Mouse (Mus musculus): ENCODE results near the gene Pdgfc.
"Not testable (repeated sequence)": the region's sequence is repeated elsewhere in the genome, so short reads cannot be mapped to it uniquely, and the experiment has no call there.

The Pdgfc gene

DNA sequence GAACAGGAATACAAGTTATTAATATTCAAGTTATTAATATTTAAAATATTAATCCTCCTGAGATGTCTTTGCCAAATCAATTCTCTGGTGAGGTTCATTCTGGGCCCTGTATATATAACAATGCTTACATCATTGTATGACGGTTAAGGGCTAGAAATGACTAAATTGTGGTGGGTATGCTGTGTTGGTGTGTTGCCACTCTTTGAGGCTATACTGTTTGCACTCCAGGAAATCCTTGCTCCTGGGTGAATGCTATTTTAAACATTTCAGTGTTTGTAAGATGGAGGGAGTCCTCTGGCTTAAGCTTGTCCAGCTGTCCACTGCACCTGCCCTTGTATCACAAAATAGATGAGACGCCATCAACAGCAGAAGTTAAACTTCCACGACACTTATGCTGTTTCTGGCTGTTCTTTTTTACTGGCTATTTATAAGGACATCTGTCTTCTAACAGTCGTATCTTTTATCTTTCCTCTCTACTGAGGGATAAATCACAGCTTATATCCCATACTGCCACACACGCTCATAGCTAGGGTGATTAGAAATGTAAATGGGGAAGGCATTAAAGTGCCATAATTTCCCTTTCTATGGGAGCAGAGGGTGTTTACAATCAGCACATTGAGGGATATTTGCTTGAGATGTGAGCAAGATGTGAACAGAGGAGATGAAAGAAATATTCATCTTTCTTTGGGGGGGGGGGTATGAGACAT, 9.3 kb downstream of the Pdgfc start:
- DNase-seq (ENCODE audit: low spot score in 2 of 2), result no peak

DNA sequence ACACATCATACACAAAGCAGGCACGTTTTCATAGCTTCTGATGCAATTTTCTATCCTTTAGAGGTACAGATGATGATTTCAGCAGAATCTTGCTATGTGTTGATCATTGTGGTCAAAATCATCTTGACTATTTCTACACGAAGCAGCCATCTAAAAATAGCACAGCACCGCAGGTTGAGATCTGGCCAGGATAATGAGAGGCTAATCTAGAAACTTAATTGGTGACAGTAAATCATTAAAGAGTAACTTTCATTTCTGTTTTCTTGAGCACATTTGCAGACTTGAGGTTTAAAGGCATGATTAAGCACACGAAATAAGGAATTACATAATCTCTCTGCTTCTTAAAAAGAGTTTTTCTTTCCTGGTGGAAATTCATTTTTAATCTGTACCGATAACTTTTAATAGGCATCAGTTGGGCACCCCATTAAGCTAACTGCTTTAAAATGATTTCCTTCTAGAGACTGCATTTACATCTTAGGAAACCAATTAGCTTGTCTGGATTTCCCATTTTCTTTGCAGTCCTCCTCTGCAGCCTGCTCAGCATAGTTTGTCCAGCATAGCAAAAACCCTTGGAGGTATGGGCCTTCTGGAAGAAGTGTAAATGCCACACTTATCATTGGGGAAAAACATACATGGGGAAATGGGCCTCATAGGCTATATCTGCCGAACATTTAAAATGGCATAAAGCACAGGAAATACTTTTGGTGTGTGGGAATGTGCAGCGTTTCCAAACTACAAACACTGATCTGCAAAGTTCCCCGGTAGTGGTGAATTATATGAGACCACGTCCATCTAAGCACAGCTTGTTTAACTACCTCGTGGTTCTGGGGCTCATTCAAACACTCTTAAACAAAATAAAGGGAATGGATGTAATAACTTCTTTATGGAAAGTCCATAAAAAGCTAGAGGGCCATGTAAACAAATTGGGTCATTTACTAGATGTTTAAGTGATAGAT, 10.7 kb downstream of the Pdgfc start:
- no peak for DNase-seq (ENCODE audit: low spot score in 2 of 2)

DNA sequence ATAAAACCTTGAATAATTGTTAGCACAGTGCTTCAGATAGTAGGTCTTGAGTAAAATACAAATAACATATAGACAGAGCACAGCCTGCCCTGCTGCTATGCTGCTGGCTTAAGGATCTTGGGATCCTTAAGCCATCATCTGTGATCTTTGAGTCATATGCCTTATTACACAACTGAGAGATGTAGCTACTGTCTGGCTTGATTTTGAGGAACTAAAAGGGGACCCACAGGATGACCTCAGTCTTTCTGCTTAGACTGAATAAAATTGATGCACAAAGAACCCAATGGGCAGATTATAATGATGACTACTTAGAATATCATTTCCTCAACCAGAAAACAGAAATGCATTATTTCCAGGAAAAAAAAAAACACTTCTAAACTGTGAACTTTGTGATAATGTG, 15.3 kb downstream of the Pdgfc start:
- no peak for DNase-seq (ENCODE audit: low spot score in 2 of 2)

DNA sequence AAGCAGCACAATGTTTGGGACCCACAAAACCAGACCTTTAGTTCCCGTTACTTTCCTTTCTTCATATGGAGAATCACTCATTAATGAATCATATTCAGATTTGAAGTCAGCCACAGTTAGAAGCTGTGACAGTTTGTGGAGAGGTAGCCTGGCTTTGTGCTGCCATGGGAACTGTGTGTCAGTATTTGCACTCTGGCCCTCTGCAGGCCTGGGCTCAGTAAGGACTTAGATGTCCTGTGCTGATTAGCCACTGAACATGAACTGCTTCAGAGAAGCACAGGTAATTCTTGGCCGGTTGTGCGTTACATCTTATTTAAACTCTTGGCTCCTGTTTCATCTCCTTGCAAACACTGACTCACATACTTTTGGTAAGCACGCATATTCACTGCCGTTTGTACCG, 16.2 kb downstream of the Pdgfc start:
- DNase-seq (ENCODE audit: low spot score in 2 of 2), result no peak

DNA sequence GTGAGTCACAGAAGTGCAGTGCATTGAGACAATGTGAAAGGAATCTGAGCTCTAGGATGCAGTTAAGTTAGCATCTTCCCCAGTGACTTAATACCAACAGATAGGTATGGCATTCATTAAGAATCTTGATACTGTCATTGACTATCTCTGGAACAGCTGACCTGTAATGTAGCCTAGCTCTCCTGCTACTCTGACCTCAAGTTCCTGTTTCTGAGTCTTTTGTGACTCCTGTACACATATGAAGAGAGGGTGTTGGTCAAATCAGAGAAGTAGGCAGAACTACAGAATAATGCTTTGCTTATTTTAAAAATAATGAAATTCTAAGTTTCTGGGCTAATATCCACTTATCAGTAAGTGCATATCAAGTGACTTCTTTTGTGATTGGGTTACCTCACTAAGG, 17.9 kb downstream of the Pdgfc start:
- no peak for DNase-seq (ENCODE audit: low spot score in 2 of 2)

DNA sequence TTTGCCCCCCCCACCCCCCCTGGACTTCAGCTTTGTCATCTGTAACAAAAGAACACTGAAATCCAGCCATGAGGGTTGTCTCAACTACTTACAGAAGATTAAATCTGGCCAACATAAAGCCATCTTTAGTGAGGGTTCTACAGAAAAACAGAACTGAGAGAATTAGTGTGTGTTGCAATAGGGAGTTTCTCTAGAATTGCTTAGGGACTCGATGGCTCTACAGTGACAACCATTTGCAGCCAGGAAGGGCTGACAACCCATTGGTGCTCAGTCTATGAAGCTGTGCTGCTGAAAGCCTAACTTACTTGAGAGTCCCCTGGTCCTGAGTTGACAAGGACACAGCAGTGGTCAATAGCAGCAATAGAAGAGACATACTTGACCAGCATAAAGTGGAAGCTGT, 21.5 kb downstream of the Pdgfc start:
- no peak for DNase-seq (ENCODE audit: low spot score in 2 of 2)

DNA sequence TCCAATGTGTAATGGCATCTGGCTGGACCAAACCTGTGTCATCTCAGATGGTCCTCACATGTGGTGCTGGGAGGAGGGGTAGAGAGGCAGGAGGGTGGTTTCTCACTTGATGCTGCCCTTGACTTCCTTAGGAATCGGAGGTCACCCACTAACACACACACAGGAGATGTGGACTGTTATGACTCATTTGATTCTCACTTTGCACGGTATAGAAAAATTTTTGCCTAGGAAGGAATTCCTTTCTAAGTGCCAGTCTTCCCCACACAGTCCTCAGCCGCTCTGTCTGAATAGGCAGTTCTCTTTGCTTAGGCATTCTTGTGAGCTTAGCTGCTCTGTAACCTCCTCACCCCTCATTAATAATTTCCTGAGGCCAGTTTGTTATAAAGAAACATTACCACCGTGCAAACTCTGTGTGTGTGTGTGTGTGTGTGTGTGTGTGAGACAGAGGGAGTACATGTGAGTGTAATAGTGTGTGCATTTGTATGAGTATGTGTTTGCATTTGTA, 22.4 kb downstream of the Pdgfc start:
- no peak for DNase-seq (ENCODE audit: low spot score in 2 of 2)

DNA sequence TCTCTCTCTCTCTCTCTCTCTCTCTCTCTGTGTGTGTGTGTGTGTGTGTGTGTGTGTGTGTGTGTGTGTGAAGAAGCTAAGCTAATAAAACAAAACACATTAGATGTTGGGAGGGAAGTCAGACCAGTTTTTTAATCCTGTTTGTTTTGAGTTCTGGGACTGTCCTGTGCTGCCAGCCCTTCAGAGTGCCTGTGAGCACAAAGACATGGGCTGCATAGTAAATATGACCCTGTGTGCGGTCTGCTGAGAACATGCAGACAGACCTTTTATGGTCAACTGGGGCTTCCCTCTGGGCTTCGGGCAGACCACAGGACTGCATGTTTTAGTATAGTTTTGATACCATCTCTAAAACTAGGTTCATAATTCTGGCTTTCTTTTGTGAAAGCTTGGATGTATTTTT, 32.3 kb downstream of the Pdgfc start:
- no peak for DNase-seq (ENCODE audit: low spot score in 2 of 2)

DNA sequence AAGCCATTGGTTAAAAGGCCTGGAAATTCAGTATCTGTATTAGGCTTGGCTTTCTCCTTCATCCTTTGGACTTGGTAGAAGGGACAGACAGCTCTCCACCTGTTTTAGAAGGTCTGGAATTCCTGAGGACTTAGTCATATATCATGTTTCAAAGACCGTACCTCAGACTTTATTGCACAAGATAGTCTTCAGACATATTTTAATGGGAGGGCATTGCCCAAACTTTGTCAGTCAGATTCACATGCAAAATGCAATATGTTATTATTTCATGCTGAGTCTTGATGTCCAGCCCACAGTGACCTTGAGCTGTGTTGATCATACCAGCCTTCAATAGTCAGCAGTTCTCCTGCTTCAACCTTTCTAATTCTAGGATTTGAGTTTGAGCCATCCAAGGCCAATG, 64.9 kb downstream of the Pdgfc start:
- no peak for DNase-seq (ENCODE audit: low spot score in 2 of 2)

DNA sequence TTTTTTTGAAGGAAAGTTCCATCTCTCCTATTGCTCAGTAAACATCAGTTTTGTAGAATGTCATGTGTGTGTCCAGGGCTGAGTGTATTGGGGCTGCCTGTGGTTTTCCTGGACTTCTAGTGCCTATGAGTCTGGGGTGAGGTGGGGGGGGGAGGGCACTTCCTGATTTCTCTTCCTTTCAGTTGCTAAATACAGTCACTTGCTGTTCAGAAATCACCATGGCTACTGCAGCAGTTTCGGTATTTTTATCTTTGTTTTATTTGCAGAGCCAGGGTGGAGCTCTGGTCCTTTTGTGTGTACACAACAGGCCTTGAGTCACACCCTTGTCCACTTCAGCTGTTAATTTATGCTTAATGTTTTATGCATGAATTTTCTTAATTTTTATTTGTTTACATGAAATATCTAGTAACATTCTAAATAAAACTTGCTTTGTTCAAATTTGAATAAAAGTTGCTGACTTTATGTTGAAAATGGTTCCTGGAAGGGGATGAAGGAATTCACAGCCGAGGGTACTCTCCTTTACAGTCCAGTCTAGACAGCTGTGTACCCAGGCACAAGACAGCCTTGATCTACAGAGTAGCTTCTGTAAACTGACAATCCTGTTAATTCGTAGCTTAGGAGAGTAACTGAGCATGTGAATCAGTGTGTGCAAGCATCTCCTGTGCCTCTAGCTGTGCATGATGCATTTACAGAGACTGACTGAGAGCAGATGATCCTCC, 66.1 kb downstream of the Pdgfc start:
- DNase-seq (ENCODE audit: low spot score in 2 of 2), result no peak

DNA sequence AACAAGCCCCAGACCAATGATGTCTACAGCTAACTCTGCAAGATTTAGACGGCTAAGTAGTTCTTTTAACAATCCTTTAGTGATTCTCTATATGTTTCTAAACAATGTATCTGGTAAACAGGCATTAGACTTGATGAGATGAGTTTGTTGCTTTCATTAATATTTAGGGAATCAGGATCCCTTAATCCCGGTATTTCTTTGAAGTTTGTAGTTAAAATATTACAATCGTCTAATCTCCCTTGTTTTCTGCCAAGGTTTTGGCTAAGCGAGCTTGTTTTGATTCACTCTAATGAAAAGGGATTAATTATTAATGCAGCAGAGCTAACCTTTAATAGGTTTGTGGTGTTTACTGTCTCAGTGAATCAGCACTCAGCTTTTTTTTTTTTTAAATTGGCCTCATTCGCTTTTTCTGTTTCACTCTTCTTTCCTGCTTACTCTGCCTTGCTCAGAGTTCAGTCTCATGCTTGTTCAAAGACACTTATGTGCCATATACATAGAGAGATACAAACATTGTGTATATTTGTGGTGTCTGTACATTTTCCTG, 66.7 kb downstream of the Pdgfc start:
- DNase-seq (ENCODE audit: low spot score in 2 of 2), result no peak

DNA sequence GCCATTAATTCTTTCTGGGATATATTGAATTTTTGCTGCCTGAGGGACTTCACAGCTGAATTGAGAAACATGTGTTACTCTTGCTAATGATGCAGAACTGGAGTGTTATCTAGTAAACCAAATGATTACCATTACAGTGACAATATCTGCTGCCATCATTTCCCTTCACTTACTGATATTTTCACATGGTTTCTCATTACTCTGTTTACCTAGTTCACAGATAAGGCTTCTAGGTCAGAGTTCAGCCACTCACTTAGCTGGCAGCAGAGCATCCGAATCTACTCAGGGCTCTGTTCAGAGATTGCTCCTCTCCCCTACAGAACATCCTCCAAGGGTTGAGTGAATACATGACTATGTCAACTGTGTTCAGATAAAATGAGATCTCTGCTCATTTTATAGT, 71.3 kb downstream of the Pdgfc start:
- no peak for DNase-seq (ENCODE audit: low spot score in 2 of 2)

DNA sequence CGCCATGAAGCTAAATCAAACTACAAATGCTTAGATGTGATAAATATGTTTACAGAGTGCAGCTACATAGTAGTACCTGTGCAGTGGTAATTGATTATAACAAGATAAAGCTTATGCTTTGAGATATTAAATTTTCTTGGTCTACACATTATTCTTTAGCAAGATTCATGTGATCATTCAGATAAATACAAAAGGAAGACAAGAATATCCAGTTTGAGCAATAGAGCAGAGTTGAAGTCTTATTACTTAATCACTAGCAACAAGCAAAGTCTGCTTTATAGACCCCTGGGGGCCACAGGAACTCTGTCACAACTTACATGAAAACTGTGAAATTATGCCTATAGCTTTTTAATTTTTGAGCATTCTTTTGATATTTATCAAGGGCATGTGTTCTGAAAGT, 74.8 kb downstream of the Pdgfc start:
- DNase-seq (ENCODE audit: low spot score in 2 of 2), result no peak

DNA sequence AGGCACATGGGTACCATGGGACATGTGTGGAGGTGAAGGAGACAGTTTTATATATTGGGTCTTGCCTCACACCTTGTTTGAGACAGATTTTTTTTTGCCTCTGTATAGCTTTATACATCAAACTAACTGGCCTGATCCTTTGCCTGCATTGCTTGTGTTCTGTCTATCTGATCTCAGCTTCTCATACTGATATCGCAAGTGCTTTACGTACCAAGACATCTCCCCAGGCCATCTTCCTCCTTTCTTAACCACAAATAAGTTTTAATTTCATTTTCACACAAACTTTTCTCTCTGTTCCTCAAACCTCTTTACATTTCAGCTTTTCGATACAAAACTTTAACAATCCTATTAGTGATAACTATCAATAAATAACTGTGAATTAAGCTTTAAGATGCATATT, 76.7 kb downstream of the Pdgfc start:
- DNase-seq (ENCODE audit: low spot score in 2 of 2), result no peak

DNA sequence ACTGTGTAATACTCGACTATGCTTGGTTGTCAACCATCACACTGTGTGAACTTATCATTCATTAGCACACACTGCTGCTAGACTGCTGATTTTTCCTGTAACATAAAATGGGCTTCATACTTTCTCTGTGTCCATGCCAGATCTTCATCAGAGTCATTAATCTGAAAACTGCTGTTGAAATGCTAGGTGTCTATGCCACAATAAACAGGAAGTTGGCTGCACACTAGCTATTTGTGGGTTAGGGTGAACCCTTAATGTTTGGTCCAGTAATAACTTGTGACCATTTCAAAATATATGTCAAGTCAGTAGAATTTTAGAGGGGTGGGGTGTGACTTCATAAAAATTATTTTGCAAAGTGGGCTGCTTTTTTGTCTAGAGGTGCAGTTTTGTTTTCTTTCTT, 84.4 kb downstream of the Pdgfc start:
- no peak for DNase-seq (ENCODE audit: low spot score in 2 of 2)

DNA sequence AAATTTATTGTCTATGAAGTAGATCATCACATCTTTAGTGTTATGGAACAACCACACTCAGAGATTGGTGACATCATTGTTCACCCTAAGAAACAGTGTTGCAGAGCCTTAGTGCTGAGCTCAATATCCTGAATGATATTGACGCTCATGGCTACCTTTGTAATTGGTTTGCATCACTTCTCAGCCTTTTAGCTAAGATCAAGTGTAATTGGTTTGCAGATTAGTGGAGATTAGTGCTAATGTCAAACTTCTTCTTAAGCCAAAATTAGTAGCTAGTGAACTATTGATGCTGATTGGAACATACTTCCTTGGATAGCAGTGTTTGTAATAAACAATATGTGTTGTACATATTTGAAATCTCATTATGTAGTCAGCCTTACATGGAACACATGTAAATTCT, 85.5 kb downstream of the Pdgfc start:
- no peak for DNase-seq (ENCODE audit: low spot score in 2 of 2)

DNA sequence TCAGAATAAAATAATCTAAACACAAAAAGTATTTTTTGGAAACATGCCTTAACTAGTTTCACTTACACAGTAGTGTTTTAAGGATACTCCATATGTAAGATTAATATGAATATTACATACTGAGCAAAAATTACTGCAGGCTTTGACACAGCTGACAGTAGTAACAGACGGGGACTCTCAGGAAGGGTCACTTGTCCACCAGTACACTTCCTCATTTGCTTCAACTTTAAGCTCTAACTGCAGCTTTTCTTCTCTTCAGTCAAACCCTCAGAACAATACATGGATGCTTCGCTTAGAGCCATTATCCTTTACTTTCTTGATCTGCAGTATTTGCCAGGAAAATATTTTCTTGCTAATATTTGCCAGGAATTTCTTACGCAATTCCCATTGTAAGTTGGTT, 87.2 kb downstream of the Pdgfc start:
- no peak for DNase-seq (ENCODE audit: low spot score in 2 of 2)

DNA sequence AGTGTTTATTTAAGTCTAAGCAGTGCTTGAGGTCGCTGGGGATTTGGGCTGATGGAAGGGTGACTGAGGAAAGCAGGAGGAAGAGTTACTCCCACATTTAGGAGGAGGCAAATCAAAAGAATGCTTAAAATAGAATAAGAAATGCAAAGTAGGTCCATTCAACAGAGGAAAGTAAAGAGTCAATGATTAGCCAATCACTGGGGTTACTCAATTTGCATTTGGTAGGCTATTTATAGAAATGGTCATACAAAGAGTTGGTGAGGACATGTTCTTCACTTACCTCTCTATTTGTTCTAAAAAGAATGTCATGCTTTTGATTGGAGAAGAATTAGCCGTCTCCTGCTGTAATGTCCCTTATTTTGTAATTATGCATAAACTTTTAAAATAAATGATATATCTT, 90.8 kb downstream of the Pdgfc start:
- DNase-seq (ENCODE audit: low spot score in 2 of 2), result no peak

DNA sequence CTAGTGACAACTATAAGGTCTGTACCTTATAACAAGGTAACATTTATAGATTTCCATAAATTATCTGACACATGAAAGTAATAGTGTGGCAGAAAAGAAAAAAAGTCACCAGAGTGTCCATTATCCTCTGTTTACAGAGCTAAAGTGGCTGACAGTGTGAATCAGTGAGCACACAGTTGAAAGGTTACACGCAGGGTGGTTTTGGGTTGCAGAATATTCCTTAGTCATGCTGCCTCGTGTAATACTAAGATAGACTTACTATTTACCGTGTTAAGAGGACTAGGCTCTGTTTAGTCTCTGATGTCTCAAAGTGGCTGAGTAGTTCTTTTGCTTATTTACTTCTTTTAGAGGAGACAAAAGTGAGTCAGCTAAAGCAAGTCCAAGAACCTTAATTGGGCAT, 100.8 kb downstream of the Pdgfc start:
- no peak for DNase-seq (ENCODE audit: low spot score in 2 of 2)

DNA sequence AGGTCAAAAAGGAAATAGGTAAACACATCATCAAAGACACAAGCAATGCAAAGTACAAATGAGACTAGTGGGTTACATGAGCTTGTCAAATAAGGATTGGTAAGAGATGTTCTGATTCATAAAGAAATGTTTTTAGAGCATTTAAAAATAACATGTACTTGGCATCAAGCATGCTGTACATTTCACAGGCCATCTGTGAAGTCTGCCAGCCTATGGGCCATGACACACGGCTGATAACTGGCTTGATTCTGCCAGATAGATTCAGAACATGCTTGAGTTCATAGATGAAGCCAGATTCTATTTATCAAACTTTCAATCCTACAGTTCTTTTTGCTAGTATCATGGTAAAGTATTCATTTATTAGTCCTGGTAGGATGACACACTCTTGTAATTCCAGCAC, 101.8 kb downstream of the Pdgfc start:
- DNase-seq (ENCODE audit: low spot score in 2 of 2), result not testable (repeated sequence)

DNA sequence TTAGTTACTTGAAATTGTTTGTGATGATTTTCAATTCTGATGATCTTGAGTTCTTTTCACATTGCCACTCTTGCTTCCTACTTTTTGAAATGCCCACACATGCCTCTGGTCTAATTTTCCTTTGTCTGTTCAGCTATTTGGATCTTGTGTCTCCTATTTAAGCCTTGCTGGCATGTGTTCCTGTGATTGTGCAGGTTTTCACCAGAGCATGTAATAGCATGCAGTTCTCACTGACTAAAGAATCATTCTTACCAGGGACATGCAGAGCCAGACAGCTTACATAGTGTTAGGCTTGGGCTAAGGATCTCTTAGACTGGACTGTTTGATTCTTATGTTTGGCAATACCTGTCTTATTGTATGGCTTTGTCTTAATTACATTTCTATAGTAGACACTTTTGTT, 107.5 kb downstream of the Pdgfc start:
- no peak for DNase-seq (ENCODE audit: low spot score in 2 of 2)

DNA sequence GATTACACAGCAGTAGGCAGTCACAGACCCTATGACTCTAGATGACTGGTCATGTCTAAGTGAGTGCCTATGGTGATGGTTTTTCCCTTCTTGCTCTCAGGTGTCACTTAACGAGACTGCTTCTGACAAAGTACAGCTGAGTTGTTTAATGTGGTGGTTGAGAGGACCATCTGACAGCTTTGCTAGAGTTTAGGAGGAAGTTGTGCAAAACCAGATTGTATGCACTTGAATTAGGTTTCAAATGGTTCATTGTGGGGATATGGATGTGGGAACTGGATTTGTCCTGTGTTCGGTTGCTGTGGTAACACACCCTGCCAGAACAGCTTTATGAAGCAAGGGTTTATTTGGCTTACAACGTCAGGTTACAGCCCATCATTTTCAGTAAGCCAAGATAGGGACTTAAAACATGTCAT, 112.9 kb downstream of the Pdgfc start:
- no peak for DNase-seq (ENCODE audit: low spot score in 2 of 2)
